Mouse (Mus musculus): ENCODE measurements at regions not wholly inside any gene's neighbourhood (a gene's known extent, or its start where the extent isn't known, plus 50 kb on each side); places are given as distances from the start of the nearest gene placed in this dataset.

DNA sequence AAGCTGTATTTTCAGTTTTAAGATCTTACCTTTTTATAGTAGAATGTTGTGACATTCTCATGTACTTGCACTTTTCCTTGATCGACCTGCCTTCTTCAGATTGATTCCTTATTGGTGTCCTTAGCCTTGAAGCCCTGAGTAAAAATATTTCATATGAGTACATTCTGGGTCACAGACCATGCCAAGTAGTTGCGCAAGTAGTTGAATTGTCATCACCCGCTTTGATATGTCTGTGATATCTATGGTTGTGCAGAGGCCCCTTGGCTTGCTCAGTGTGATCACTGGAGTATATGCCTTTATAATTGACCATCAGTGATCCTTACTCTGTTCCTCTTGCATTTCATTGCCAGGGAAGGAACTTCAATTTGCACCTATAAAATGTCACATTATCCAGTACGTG lies 131.1 kb upstream of the Reg3g start:
- in situ Hi-C loops (cut with MboI; ENCODE audit: low pct_unique_long_range_greater_than_20kb) = no loop called here
- DNase-seq (ENCODE audit: low read depth, low spot score) = no peak

DNA sequence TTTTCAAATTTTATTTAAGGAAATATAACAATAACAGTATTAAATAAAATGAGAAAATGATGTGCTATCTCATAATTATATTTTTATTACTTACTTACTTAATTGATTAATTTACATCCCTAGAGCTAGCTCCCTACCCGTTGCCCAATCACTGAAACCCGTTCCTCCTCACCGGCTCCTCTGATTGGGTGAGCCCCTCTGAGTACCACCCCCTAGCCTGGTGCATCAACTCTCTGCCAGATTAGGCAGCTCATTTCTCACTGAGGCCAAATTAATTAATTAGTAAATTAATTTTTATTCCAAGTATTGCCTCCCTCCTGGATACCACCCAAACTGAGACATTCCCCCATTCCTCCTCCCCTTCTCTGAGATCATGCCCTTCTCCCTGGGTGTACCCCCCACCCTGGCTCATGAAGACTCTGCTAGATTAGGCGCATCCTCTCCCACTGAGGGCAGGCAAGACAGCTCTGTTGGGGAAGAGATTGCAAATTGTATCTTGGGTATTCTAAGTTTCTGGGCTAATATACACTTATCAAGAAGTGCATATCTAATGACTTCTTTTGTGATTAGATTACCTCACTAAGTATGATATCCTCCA lies 101.4 kb upstream of the Reg3g start:
- in situ Hi-C loops (cut with MboI; ENCODE audit: low pct_unique_long_range_greater_than_20kb) = no loop called here
- H3K27me3 ChIP-seq = no peaks in the 10 kb centered on the region
- no peak for ATAC-seq
- DNase-seq (ENCODE audit: low read depth, low spot score) = no peak
- ChIA-PET POLR2A (no interaction called here), CTCF (no interaction called here)
- TF ChIP-seq CTCF (IDR thresholded peaks at IDR 0.05) = no peak

More for the DNA sequence above, 131.1 kb upstream of the Reg3g start:
- H3K27me3 ChIP-seq = no peaks in the 10 kb centered on the region
- no peak for TF ChIP-seq CTCF (IDR thresholded peaks at IDR 0.05)
- POLR2A ChIA-PET = no interaction called here
- no peak for ATAC-seq
- CTCF ChIA-PET = interaction anchor here (1.0 to 1.1 kb wide), 2 partner anchors 10 to 51 kb away, joined by 3 read pairs; no protein-coding TSS in a partner anchor

DNA sequence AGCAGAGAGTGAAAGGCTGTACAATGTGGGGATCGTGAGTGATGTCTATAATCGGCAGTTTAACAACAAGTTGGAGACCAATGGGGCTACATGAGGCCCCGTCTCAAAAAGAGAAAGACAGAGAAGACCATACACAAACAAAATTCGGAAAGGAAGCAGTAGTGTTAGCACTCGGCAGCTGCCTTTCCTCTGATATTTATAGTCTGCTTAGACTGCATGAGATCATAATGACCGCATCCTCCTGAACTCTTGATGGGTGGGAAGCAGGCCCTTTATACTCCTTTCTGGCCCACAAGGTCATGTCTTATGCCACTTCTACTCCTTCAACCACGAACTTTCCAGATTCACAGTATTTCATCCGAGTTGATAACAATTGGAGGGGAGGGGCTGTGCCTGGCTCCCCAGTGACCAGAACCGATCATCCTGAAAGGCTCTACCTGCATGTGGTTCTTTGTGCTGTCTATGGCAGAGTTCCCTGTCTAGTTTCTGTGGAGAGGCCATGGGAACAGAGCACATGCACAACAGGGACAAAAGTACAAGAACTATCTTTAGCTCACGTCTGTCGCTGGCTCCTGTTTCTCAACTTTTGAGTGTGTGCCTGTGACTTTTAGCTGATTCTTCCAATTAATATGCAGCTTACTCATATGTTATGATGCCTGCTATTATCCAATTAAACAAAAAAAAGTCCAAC lies 84.5 kb upstream of the Reg3g start:
- ChIA-PET POLR2A (no interaction called here), CTCF (no interaction called here)
- TF ChIP-seq CTCF (IDR thresholded peaks at IDR 0.05) = no peak
- H3K27me3 ChIP-seq = peaks cover 16% of the 10 kb centered on the region
- no peak for ATAC-seq
- in situ Hi-C loops (cut with MboI; ENCODE audit: low pct_unique_long_range_greater_than_20kb) = no loop called here
- DNase-seq (ENCODE audit: low read depth, low spot score) = no peak

DNA sequence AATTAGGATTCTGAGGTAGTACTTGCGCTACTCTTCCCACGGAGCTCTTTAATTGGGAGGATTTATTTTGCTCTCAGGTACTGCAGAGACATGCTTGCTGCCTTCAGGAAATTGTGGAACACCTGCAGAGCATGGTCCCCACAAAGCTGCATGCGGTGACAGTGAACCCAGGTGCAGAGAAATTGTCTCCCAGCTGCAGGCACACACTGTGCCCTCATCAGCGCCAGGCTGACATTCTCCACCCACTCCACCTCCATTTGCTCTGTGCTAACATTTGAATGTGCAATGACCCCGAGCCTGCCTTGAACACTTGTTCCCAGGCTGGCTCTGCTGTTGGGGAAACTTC lies 83.7 kb upstream of the Reg3g start:
- ChIA-PET CTCF (no interaction called here), POLR2A (no interaction called here)
- in situ Hi-C loops (cut with MboI; ENCODE audit: low pct_unique_long_range_greater_than_20kb) = no loop called here
- TF ChIP-seq CTCF (IDR thresholded peaks at IDR 0.05) = no peak
- DNase-seq (ENCODE audit: low read depth, low spot score) (no peak), ATAC-seq (no peak)
- H3K27me3 ChIP-seq = peaks cover 16% of the 10 kb centered on the region

DNA sequence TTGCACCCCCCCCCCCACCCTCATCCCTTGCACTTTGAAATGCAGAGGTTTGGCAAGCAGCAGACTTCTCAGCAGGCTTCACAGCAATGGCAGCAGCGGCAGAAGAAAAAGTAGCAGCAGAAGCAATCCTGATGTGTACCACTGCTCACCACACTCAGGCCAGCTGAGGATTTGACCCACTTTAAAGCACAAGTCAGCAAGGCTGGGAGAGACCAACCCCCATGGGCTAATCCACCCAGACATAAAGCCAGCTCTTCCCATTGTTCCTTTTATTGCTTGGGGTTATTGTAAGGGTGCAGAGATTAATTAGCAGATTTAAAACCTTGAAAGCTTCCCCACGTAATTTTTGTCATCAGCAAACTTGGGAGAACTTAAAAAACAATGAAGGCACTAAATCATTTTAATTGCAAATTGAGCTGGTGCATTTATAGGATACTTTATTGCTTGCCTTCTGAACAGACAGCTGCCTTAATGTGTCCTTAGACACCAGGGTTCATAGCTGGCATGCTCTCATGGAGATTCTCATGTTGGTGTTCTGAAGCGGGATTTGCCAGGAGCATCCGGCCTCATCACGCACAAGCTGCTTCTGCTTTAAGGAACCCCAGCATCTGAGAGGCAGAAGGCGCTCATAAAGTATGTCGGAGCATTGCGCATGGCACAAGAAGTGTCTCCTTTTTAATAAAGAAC lies 83.1 kb upstream of the Reg3g start:
- peaks cover 16% of the 10 kb centered on the region for H3K27me3 ChIP-seq
- CTCF ChIA-PET = no interaction called here
- TF ChIP-seq CTCF (IDR thresholded peaks at IDR 0.05) = no peak
- ATAC-seq (no peak), DNase-seq (ENCODE audit: low read depth, low spot score) (no peak)
- in situ Hi-C loops (cut with MboI; ENCODE audit: low pct_unique_long_range_greater_than_20kb) = no loop called here
- POLR2A ChIA-PET = no interaction called here

GRCm38 (mm10) chr6:78548476-78548875 lies 79.8 kb upstream of the Reg3g start:
- ChIA-PET CTCF (no interaction called here), POLR2A (no interaction called here)
- TF ChIP-seq CTCF (IDR thresholded peaks at IDR 0.05) = no peak
- H3K27me3 ChIP-seq = peaks cover 19% of the 10 kb centered on the region
- in situ Hi-C loops (cut with MboI; ENCODE audit: low pct_unique_long_range_greater_than_20kb) = no loop called here
- ATAC-seq (no peak), DNase-seq (ENCODE audit: low read depth, low spot score) (no peak)

GRCm38 (mm10) chr6:78547721-78548120 lies 79.0 kb upstream of the Reg3g start:
- no peak for DNase-seq (ENCODE audit: low read depth, low spot score)
- H3K27me3 ChIP-seq = peaks cover 13% of the 10 kb centered on the region
- CTCF ChIA-PET = no interaction called here
- TF ChIP-seq CTCF (IDR thresholded peaks at IDR 0.05) = no peak
- in situ Hi-C loops (cut with MboI; ENCODE audit: low pct_unique_long_range_greater_than_20kb) = no loop called here
- no peak for ATAC-seq
- POLR2A ChIA-PET = no interaction called here

DNA sequence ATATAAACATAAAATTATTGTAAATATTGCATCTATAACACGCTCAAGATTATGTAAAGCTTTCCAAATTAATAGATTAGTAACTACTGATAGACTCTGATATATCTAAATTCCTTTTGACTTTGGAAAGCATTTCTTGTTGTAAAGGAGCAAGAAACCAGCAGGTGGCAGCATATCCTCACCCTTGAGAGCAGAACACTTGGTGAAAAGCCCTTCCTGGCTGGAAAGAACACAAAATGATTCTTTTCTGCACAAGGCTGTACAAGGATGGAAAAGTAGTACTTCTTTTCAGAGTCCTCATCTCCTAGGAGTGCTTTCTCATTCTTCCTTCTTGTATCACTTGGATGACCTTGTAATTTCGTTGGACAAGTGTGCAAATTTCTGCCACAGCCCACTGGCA lies 75.6 kb upstream of the Reg3g start:
- CTCF ChIA-PET = interaction anchor here (1.1 kb wide), 1 partner anchor 38 kb away, joined by 3 read pairs; no protein-coding TSS in a partner anchor
- no peak for DNase-seq (ENCODE audit: low read depth, low spot score)
- peak; percentile 70 for TF ChIP-seq CTCF (IDR thresholded peaks at IDR 0.05)
- H3K27me3 ChIP-seq = peaks cover 6% of the 10 kb centered on the region
- in situ Hi-C loops (cut with MboI; ENCODE audit: low pct_unique_long_range_greater_than_20kb) = no loop called here
- no peak for ATAC-seq
- POLR2A ChIA-PET = no interaction called here

- in situ Hi-C loops (cut with MboI; ENCODE audit: low pct_unique_long_range_greater_than_20kb) = no loop called here
- POLR2A ChIA-PET = no interaction called here
- no peak for ATAC-seq
- no peaks in the 10 kb centered on the region for H3K27me3 ChIP-seq
- DNase-seq (ENCODE audit: low read depth, low spot score) = no peak
- CTCF ChIA-PET = interaction anchor here (1.0 kb wide), 1 partner anchor 25 kb away, joined by 6 read pairs; no protein-coding TSS in a partner anchor
- no peak for TF ChIP-seq CTCF (IDR thresholded peaks at IDR 0.05)
Measured at GRCm38 (mm10) chr6:78537476-78537875, 68.8 kb upstream of the Reg3g start.

- in situ Hi-C loops (cut with MboI; ENCODE audit: low pct_unique_long_range_greater_than_20kb) = no loop called here
- ChIA-PET CTCF (interaction anchor here (1.4 kb wide), 1 partner anchor 14 kb away, joined by 3 read pairs; no protein-coding TSS in a partner anchor), POLR2A (no interaction called here)
- DNase-seq (ENCODE audit: low read depth, low spot score) = no peak
- no peak for TF ChIP-seq CTCF (IDR thresholded peaks at IDR 0.05)
- H3K27me3 ChIP-seq = peaks cover 6% of the 10 kb centered on the region
- no peak for ATAC-seq
Measured at GRCm38 (mm10) chr6:78526986-78527762, 58.5 kb upstream of the Reg3g start.

All from Patski (cell line).